Mouse (Mus musculus) liver, embryonic 14.5 days (tissue): ENCODE measurements around the gene Slc16a11. TPM values are rescaled to one million over a fixed set of nuclear protein-coding genes. Genes with fewer than 3 reads are reported as not detected.

Experiments
- ATAC-seq: fragments of 200-750 bp; cut with Nextera tagmentation; 2 replicates; pipeline ENCODE4 v1.8.0; 2017; ENCODE audit warnings: moderate number of reproducible peaks, mild to moderate bottlenecking, moderate library complexity; ENCODE audit not compliant: insufficient read depth
- DNase-seq, 3 experiments: peaks; one replicate each; pipeline ENCODE4 v3.0.0-alpha.2; 2012 to 2013; ENCODE audit warnings: low read depth in 3 of 3, low spot score in 3 of 3
- H3K27ac ChIP-seq: fragments of 300-500 bp; sonication (generic); 2 replicates; pipeline ENCODE4 v1.5.1; 2014; ENCODE audit warnings: moderate library complexity, mild to moderate bottlenecking, control low read depth, inconsistent platforms
- H3K27me3 ChIP-seq: fragments of 300-500 bp; sonication (generic); 2 replicates; pipeline ENCODE4 v1.6.1; 2014; ENCODE audit warnings: mild to moderate bottlenecking, low read length, moderate library complexity; ENCODE audit not compliant: control insufficient read depth, insufficient read depth
- H3K36me3 ChIP-seq: fragments of 300-500 bp; sonication (generic); replicated peaks from 2 replicates; pipeline ENCODE4 v1.6.1; 2014; ENCODE audit warnings: low read depth; ENCODE audit not compliant: control insufficient read depth, insufficient read depth
- H3K4me1 ChIP-seq, 2 experiments: fragments of 200-500 bp in 1 of 2; fragments of 300-500 bp in 1 of 2; sonication (generic) in 1 of 2; replicated peaks; 2 replicates each; pipeline ENCODE4 v1.6.1; 2012 to 2014; ENCODE audit warnings: antibody characterized with exemption in 1 of 2, inconsistent platforms in 1 of 2, low read length in 1 of 2; ENCODE audit not compliant: control insufficient read depth in 2 of 2, insufficient read depth in 2 of 2
- H3K4me2 ChIP-seq: fragments of 300-500 bp; sonication (generic); 2 replicates; pipeline ENCODE4 v1.6.1; 2014; ENCODE audit warnings: low read depth, mild to moderate bottlenecking, control low read depth, moderate library complexity
- H3K4me3 ChIP-seq, 2 experiments: fragments of 200-500 bp in 1 of 2; fragments of 300-500 bp in 1 of 2; sonication (generic) in 1 of 2; 2 replicates each; pipeline ENCODE4 v1.5.1; 2012 to 2014; ENCODE audit warnings: low read depth in 2 of 2, low read length in 2 of 2, mild to moderate bottlenecking in 2 of 2, control low read depth in 1 of 2, inconsistent platforms in 1 of 2, moderate library complexity in 1 of 2; ENCODE audit not compliant: insufficient read depth in 1 of 2
- H3K9ac ChIP-seq: fragments of 300-500 bp; sonication (generic); replicated peaks from 2 replicates; pipeline ENCODE4 v1.6.1; 2014; ENCODE audit warnings: mild to moderate bottlenecking, control low read depth, moderate library complexity
- H3K9me3 ChIP-seq: fragments of 300-500 bp; sonication (generic); 2 replicates; pipeline ENCODE4 v1.6.1; 2016; ENCODE audit warnings: low read length, mixed read lengths; ENCODE audit not compliant: control insufficient read depth
- CTCF ChIP-seq: IDR thresholded peaks from 2 replicates; pipeline ENCODE4 v1.5.1; 2016; ENCODE audit warnings: antibody characterized with exemption, low read depth, control low read depth
- EP300 ChIP-seq: IDR thresholded peaks from 2 replicates; pipeline ENCODE4 v1.6.1; 2016; ENCODE audit warnings: antibody characterized with exemption, low read depth
- WGBS: fragments of 180-500 bp; shearing (Covaris S2); extraction: QIAGEN DNeasy Blood & Tissue Kit; methylation state at CpG from one replicate; pipeline ENCODE4 v1.1.7; 2014; ENCODE audit not compliant: insufficient replicate concordance; 5-methylcytosine and 5-hydroxymethylcytosine counted together
- polyA plus RNA-seq, 2 experiments: library from polyadenylated mRNA; depleted of rRNA in 1 of 2; stranded (reverse) in 1 of 2; unstranded in 1 of 2; fragments of >200 nt; fragmentation: Nextera tagmentation in 1 of 2; extraction: Ambion mirVana in 1 of 2; gene quantifications; 2 replicates each; pipeline versions ENCODE4 v1.2.1 to v1.2.3; 2012 to 2014

Gene Slc16a11
- polyA plus RNA-seq, 2 experiments = 0.47 to 0.79 TPM

DNA sequence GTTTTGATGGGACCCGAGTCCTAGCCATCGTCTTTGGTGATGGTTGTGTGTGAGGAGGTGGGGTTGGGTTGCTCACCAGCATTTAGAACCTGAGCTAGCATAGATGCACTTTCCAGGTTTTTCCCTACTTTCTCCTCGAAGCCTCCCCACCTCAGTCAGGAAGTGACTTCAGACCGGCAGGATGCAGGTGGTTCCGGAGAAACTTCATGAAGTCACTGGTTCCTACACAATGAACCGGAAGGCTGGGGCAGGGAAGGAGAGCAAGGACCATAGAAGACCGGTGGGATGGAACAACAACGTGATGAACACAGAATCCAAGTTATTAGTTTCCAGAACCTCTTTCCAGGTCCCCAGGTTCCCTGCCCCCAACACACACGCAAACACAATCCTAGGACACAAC is 11.2 kb downstream of the Slc16a11 start:
- no peak overlapping the region; the same call in 1 of the 2 replicates for H3K27ac ChIP-seq
- H3K9me3 ChIP-seq = no peaks in the 10 kb centered on the region
- H3K36me3 ChIP-seq = no peaks in the 10 kb centered on the region
- no peak overlapping the region for H3K9ac ChIP-seq
- no peak for TF ChIP-seq CTCF
- no peak for TF ChIP-seq EP300
- no peak for DNase-seq
- H3K4me3 ChIP-seq = no peak overlapping the region
- H3K27me3 ChIP-seq = peaks cover 5% of the 10 kb centered on the region
- ATAC-seq = no peak
- WGBS = 38% methylated on average over 9 of the region's 9 CpGs
- H3K4me2 ChIP-seq = no peak overlapping the region
- peaks cover 41 to 45% of the 10 kb centered on the region in 2 experiments for H3K4me1 ChIP-seq

DNA sequence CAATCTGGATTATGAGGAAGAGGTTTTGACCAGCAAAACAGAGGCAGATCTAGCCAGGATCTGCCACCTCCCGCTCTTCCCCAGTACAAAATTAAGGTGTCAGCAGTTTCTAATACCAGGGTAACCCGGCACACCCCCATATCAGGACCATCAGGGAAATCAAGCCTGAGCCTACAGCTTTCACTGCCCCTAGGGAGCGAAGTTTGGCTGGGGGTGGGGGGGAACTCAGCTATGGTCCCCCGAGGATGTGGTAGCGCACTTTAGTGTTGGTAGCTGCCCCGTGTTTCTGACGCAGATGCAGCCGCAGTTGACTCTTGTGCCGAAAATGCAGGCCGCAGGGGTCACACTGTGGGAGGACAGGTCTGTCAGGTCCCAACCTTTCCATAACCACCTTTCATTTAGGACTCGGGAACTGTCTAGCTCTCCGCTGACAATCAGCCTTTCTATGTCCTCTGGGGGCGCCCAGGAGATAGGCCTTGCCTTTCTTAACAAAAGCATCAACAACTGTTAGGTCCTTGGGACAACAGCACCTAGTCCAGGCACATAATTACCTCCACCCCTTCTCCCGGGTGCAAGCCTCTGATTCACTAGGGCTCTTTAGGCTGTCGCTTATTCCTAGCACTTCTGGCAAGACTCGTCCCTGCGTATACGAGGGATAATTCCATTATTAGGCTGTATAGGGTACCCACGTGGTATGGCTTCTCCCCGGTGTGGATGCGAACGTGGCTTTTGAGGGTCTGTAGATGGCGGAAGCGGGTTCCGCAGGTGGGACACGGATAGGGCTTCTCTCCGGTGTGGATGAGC is 13.4 kb downstream of the Slc16a11 start:
- ATAC-seq = no peak
- TF ChIP-seq EP300 (no peak), CTCF (peak; percentile 18; the same call in 1 of the 2 replicates)
- Histone ChIP-seq H3K4me3 (peak overlapping the region; percentile 21; a peak in 3 of 4 replicates), H3K4me1 (peaks cover 43 to 47% of the 10 kb centered on the region in 2 experiments), H3K4me2 (peak overlapping the region; percentile 53), H3K36me3 (no peaks in the 10 kb centered on the region), H3K27ac (no peak overlapping the region), H3K9me3 (no peaks in the 10 kb centered on the region), H3K9ac (peak overlapping the region; percentile 12; the same call in 1 of the 2 replicates), H3K27me3 (peaks cover 20% of the 10 kb centered on the region)
- WGBS = 44% methylated on average over 27 of the region's 27 CpGs
- no peak for DNase-seq

DNA sequence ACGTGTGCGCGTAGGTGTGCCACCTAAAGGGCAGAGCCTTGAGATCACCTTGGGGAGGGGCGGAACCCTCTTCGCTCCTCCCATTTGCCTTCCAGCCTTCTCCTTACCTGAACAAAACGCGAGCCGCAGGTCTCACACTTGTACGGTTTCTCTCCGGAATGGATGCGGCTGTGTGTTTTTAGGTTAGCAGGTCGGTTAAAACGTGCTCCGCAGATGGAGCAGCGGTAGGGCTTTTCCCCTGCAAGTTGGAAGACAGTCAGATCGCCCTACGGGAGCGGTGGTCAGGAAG is 14.0 kb downstream of the Slc16a11 start:
- Histone ChIP-seq H3K36me3 (no peaks in the 10 kb centered on the region), H3K9me3 (no peaks in the 10 kb centered on the region), H3K27me3 (peaks cover 20% of the 10 kb centered on the region), H3K9ac (peak overlapping the region; percentile 12; the same call in 1 of the 2 replicates), H3K4me3 (peak overlapping the region; percentile 21; a peak in 3 of 4 replicates), H3K4me1 (peaks cover 43 to 47% of the 10 kb centered on the region in 2 experiments), H3K27ac (no peak overlapping the region; the same call in 1 of the 2 replicates), H3K4me2 (peak overlapping the region; percentile 53)
- DNase-seq (no peak), ATAC-seq (no peak)
- 31% methylated on average over 18 of the region's 18 CpGs for WGBS
- no peak for TF ChIP-seq CTCF

DNA sequence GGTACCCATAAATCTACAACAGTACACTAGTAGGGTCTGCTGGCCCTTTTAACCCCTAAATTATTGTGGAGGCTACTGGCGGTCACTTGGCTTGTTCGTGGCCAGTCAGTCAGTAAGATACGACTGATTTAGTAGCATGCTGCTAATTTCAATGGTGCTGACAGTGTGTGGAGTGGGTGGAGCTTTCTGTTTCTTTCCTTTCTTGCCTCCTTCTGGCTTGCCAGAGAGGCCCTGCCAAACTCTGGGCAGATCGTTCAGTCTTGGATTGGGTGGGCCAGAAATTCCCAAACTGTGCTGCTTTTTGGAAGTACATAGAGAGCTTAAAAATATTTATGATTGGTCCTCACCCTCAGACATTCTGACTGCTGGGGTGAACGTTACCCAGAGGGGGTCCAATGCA is 14.6 kb downstream of the Slc16a11 start:
- Histone ChIP-seq H3K4me2 (peak overlapping the region; percentile 53), H3K4me3 (0 out of 4 replicates have a peak overlapping the region, but pooled peaks of 1 of the 2 experiments have one; percentile 21), H3K27ac (no peak overlapping the region; the same call in 1 of the 2 replicates), H3K9ac (peak overlapping the region; percentile 3; the same call in 1 of the 2 replicates), H3K9me3 (no peaks in the 10 kb centered on the region), H3K27me3 (peaks cover 20% of the 10 kb centered on the region), H3K4me1 (peaks cover 41 to 44% of the 10 kb centered on the region in 2 experiments), H3K36me3 (no peaks in the 10 kb centered on the region)
- WGBS = 45% methylated on average over 5 of the region's 5 CpGs
- DNase-seq = no peak
- no peak for ATAC-seq
- no peak for TF ChIP-seq EP300
- TF ChIP-seq CTCF = no peak

DNA sequence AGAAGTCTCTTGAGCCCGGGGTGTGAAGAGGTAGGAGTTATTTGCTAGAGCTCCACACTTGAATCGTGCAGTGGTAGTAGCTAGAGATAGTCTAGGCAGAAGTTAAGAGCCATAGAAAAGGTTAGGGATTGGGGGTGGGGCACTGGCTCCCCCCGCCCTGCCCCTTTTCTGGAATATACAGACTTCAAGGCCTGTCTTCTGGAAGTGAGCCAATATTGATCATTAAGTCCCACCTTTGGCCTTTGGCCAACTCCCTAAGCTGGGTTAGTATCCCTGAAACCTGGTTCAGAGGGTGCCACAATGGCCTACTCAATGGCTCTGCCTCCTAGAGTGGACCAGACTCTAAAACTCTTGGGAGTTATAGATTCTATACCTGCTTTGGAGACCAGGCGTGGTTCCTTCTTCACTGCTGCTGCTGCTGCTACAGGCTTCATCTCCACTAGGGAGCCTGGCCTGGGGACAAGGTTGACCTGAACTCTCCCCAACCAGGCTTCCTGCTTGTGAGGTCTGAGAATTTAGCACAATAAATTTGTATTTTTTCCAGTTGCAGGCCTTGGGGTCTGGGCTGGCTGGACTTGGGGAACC is 15.2 kb downstream of the Slc16a11 start:
- peaks cover 20% of the 10 kb centered on the region for H3K27me3 ChIP-seq
- TF ChIP-seq CTCF (no peak), EP300 (no peak)
- WGBS = 62% methylated on average over 4 of the region's 4 CpGs

More for the DNA sequence above, 15.2 kb downstream of the Slc16a11 start:
- no peaks in the 10 kb centered on the region for H3K9me3 ChIP-seq
- peak overlapping the region; percentile 87 for H3K4me2 ChIP-seq
- H3K4me1 ChIP-seq = peaks cover 36 to 38% of the 10 kb centered on the region in 2 experiments
- H3K9ac ChIP-seq = no peak overlapping the region; the same call in 1 of the 2 replicates
- no peak for ATAC-seq
- no peaks in the 10 kb centered on the region for H3K36me3 ChIP-seq
- H3K4me3 ChIP-seq = no peak overlapping the region
- DNase-seq = no peak
- no peak overlapping the region for H3K27ac ChIP-seq
